Mouse (Mus musculus) CH12.LX (cell line): ENCODE measurements around the gene Areg. TPM values are rescaled to one million over a fixed set of nuclear protein-coding genes. Genes with fewer than 3 reads are reported as not detected.

ENCODE experiments used
- DNase-seq: peaks from one replicate; pipeline ENCODE4 v3.0.0-alpha.2; 2013; ENCODE audit errors: extremely low read depth
- H3K27ac ChIP-seq: 2 replicates; pipeline ENCODE4 v1.5.1; 2012; ENCODE audit warnings: low read depth, mild to moderate bottlenecking, control low read depth, moderate library complexity; ENCODE audit not compliant: insufficient read depth
- H3K27me3 ChIP-seq: replicated peaks from 2 replicates; pipeline ENCODE3; 2012; ENCODE audit warnings: inconsistent platforms
- H3K36me3 ChIP-seq, 2 experiments: replicated peaks in 1 of 2; 2 replicates each; pipeline versions ENCODE3 to v1.6.1; 2012; ENCODE audit warnings: inconsistent platforms in 1 of 2, low read length in 1 of 2, mild to moderate bottlenecking in 1 of 2, mixed read lengths in 1 of 2, moderate library complexity in 1 of 2; ENCODE audit not compliant: control insufficient read depth in 1 of 2, insufficient read depth in 1 of 2
- H3K4me1 ChIP-seq, 2 experiments: 2 replicates each; pipeline ENCODE4 v1.6.1; 2012; ENCODE audit warnings: inconsistent platforms in 1 of 2, moderate library complexity in 1 of 2; ENCODE audit not compliant: insufficient read depth in 2 of 2, control insufficient read depth in 1 of 2
- H3K4me2 ChIP-seq: 2 replicates; pipeline ENCODE4 v1.6.1; 2012; ENCODE audit warnings: low read depth, mild to moderate bottlenecking, control low read depth; ENCODE audit not compliant: poor library complexity, insufficient read depth, severe bottlenecking
- H3K4me3 ChIP-seq, 3 experiments: fragments of 150-350 bp in 1 of 3; sonication (generic) in 1 of 3; replicated peaks in 1 of 3; 2 replicates each; pipeline versions ENCODE3 to v1.5.1; 2011 to 2012; ENCODE audit warnings: low read depth in 2 of 3, low read length in 2 of 3, mild to moderate bottlenecking in 2 of 3, moderate library complexity in 2 of 3, control low read depth in 1 of 3, improper control_type of control experiment in 1 of 3, inconsistent platforms in 1 of 3, mixed read lengths in 1 of 3; ENCODE audit not compliant: poor library complexity in 1 of 3
- H3K79me2 ChIP-seq: replicated peaks from 2 replicates; pipeline ENCODE4 v1.6.1; 2012; ENCODE audit warnings: mild to moderate bottlenecking, moderate library complexity; ENCODE audit not compliant: control insufficient read depth, poor library complexity, insufficient read depth, severe bottlenecking; ENCODE audit errors: extremely low read depth
- H3K9ac ChIP-seq: 2 replicates; pipeline ENCODE4 v1.6.1; 2012; ENCODE audit warnings: low read depth, mild to moderate bottlenecking, control low read depth, moderate library complexity; ENCODE audit not compliant: insufficient read depth
- H3K9me3 ChIP-seq: replicated peaks from 2 replicates; pipeline ENCODE3; 2012; ENCODE audit warnings: low read length, inconsistent platforms, mixed read lengths
- CHD2 ChIP-seq: IDR thresholded peaks from 2 replicates; pipeline ENCODE4 v1.6.1; 2011; ENCODE audit warnings: low read length, improper control_type of control experiment
- CTCF ChIP-seq, 2 experiments: IDR thresholded peaks in 1 of 2; conservative IDR thresholded peaks in 1 of 2; 2 replicates each; pipeline ENCODE4 v1.5.1; 2011 to 2012; ENCODE audit warnings: low read depth in 2 of 2, low read length in 2 of 2, improper control_type of control experiment in 1 of 2, inconsistent platforms in 1 of 2, mild to moderate bottlenecking in 1 of 2, moderate library complexity in 1 of 2
- ETS1 ChIP-seq: conservative IDR thresholded peaks from 2 replicates; pipeline ENCODE4 v1.6.1; 2012; ENCODE audit warnings: low read depth, mild to moderate bottlenecking, inconsistent platforms, low read length, improper control_type of control experiment, moderate library complexity
- GABPA ChIP-seq: IDR thresholded peaks from 2 replicates; pipeline ENCODE4 v1.6.1; 2012; ENCODE audit warnings: low read depth, low read length, improper control_type of control experiment, inconsistent platforms; ENCODE audit not compliant: insufficient replicate concordance
- MAX ChIP-seq: IDR thresholded peaks from 2 replicates; pipeline ENCODE4 v1.6.1; 2011; ENCODE audit warnings: low read length, improper control_type of control experiment
- MAZ ChIP-seq: IDR thresholded peaks from 2 replicates; pipeline ENCODE4 v1.6.1; 2012; ENCODE audit warnings: low read depth, mild to moderate bottlenecking, inconsistent platforms, low read length, improper control_type of control experiment, moderate library complexity
- MYC ChIP-seq: IDR thresholded peaks from 2 replicates; pipeline ENCODE4 v1.6.1; 2011; ENCODE audit warnings: low read depth, mild to moderate bottlenecking, improper control_type of control experiment, low read length
- NELFE ChIP-seq: IDR thresholded peaks from 2 replicates; pipeline ENCODE4 v1.6.1; 2011; ENCODE audit warnings: low read depth, low read length, improper control_type of control experiment
- NRF1 ChIP-seq: IDR thresholded peaks from 2 replicates; pipeline ENCODE4 v1.6.1; 2014; ENCODE audit warnings: low read depth, mild to moderate bottlenecking, inconsistent platforms, low read length, improper control_type of control experiment, moderate library complexity
- POLR2A ChIP-seq: IDR thresholded peaks from 2 replicates; pipeline ENCODE4 v1.6.1; 2011; ENCODE audit warnings: low read depth, mild to moderate bottlenecking, improper control_type of control experiment, low read length
- POLR2AphosphoS2 ChIP-seq: IDR thresholded peaks from 2 replicates; pipeline ENCODE4 v1.6.1; 2011; ENCODE audit warnings: low read depth, low read length, improper control_type of control experiment
- RAD21 ChIP-seq: IDR thresholded peaks from 2 replicates; pipeline ENCODE4 v1.6.1; 2011; ENCODE audit warnings: low read depth, mild to moderate bottlenecking, low read length, improper control_type of control experiment, moderate library complexity
- SIN3A ChIP-seq: IDR thresholded peaks from 2 replicates; pipeline ENCODE4 v1.6.1; 2012; ENCODE audit warnings: low read length, improper control_type of control experiment, inconsistent platforms
- UBTF ChIP-seq: IDR thresholded peaks from 2 replicates; pipeline ENCODE4 v1.6.1; 2012; ENCODE audit warnings: low read depth, mild to moderate bottlenecking, inconsistent platforms, low read length, improper control_type of control experiment, moderate library complexity
- USF1 ChIP-seq: IDR thresholded peaks from 2 replicates; pipeline ENCODE4 v1.6.1; 2014; ENCODE audit warnings: low read depth, mild to moderate bottlenecking, inconsistent platforms, low read length, improper control_type of control experiment
- USF2 ChIP-seq: conservative IDR thresholded peaks from 2 replicates; pipeline ENCODE4 v1.6.1; 2011; ENCODE audit warnings: low read depth, low read length, improper control_type of control experiment
- ZKSCAN1 ChIP-seq: IDR thresholded peaks from 2 replicates; pipeline ENCODE4 v1.6.1; 2012; ENCODE audit warnings: low read depth, inconsistent platforms, low read length, improper control_type of control experiment, borderline replicate concordance
- ZMIZ1 ChIP-seq: IDR thresholded peaks from 2 replicates; pipeline ENCODE4 v1.6.1; 2012; ENCODE audit warnings: low read depth, mild to moderate bottlenecking, inconsistent platforms, low read length, improper control_type of control experiment
- dilution Hi-C: fragments of 300-500 bp; cut with MboI; formaldehyde crosslinking; loops from 2 replicates; pipeline ENCODE4 v1.14.3; 2020; ENCODE audit warnings: low sequenced_read_pairs; ENCODE audit not compliant: extremely low pct_unique_long_range_greater_than_20kb, extremely low pct_ligation_motif_present
- in situ Hi-C: fragments of 300-500 bp; cut with MboI; formaldehyde crosslinking; loops from 3 replicates; pipeline ENCODE4 v1.14.3; 2019; ENCODE audit warnings: low sequenced_read_pairs, low pct_ligation_motif_present, low pct_unique_long_range_greater_than_20kb, mixed read lengths
- polyA plus RNA-seq: library from polyadenylated mRNA; unstranded; fragments of >175 nt; gene quantifications from 2 replicates; pipeline ENCODE4 v1.2.1, GENCODE M21; 2012; ENCODE audit warnings: low read depth; ENCODE audit not compliant: insufficient read length
- total RNA-seq, 2 experiments: library from RNA; depleted of rRNA; stranded (reverse); fragments of 300-350 nt in 1 of 2; fragments of >200 nt in 1 of 2; gene quantifications; 2 replicates each; pipeline ENCODE4 v1.2.3; 2012 to 2014

Gene Areg
- total and polyA plus RNA-seq, 3 experiments, result not detected

GRCm38 (mm10) chr5:91138970-91139369, 429 bp upstream of the Areg start:
- no peak overlapping the region for H3K4me2 ChIP-seq
- dilution Hi-C loops, result no loop called here
- no peak overlapping the region for H3K4me3 ChIP-seq
- DNase-seq, result no peak
- in situ Hi-C loops, result no loop called here
- H3K27ac ChIP-seq, result no peak overlapping the region
- H3K27me3 ChIP-seq, result no peaks in the 10 kb centered on the region
- H3K79me2 ChIP-seq, result no peaks in the 10 kb centered on the region
- no peak overlapping the region for H3K9ac ChIP-seq
- TF ChIP-seq UBTF (no peak), CHD2 (no peak), MYC (no peak), POLR2AphosphoS2 (no peak), USF2 (no peak), ETS1 (no peak), MAX (no peak), CTCF (conservative IDR thresholded peaks at IDR 0.05 in 1 of 2, IDR thresholded peaks at IDR 0.05 in 1 of 2; ENCODE audit: low read depth in 2 of 2, low read length in 2 of 2) (no peak), NRF1 (no peak), NELFE (no peak), SIN3A (no peak), ZMIZ1 (no peak), MAZ (no peak), GABPA (no peak), USF1 (no peak), RAD21 (no peak)
- TF ChIP-seq, all 38 proteins: peak for 0
- no peaks in the 10 kb centered on the region for H3K9me3 ChIP-seq
- no peaks in the 10 kb centered on the region for H3K36me3 ChIP-seq
- no peaks in the 10 kb centered on the region for H3K4me1 ChIP-seq

GRCm38 (mm10) chr5:91140896-91141448, 1.6 kb downstream of the Areg start:
- no peak overlapping the region for H3K27ac ChIP-seq
- in situ Hi-C loops, result no loop called here
- no peak for TF ChIP-seq ZKSCAN1
- no peak for TF ChIP-seq NRF1
- no peak for TF ChIP-seq POLR2A
- TF ChIP-seq POLR2AphosphoS2, result no peak
- no peaks in the 10 kb centered on the region for H3K27me3 ChIP-seq
- H3K9me3 ChIP-seq, result no peaks in the 10 kb centered on the region
- no peaks in the 10 kb centered on the region for H3K79me2 ChIP-seq
- no peak overlapping the region for H3K4me3 ChIP-seq
- no peak overlapping the region for H3K4me2 ChIP-seq
- no peaks in the 10 kb centered on the region for H3K36me3 ChIP-seq
- dilution Hi-C loops, result no loop called here
- no peak for DNase-seq
- H3K9ac ChIP-seq, result no peak overlapping the region
- H3K4me1 ChIP-seq, result peaks cover 0 to 2% of the 10 kb centered on the region in 2 experiments; a peak in 1 of 4 replicates
